Mouse (Mus musculus) liver (tissue): Measurements from ENCODE around the gene Nit2.
"Not testable (repeated sequence)": the region's sequence is repeated elsewhere in the genome, so short reads cannot be mapped to it uniquely, and the experiment has no call there.

Experiments used
- DNase-seq: peaks from one replicate; pipeline ENCODE4 v3.0.0-alpha.2; 2020; ENCODE audit warnings: mixed read lengths

The Nit2 gene

DNA sequence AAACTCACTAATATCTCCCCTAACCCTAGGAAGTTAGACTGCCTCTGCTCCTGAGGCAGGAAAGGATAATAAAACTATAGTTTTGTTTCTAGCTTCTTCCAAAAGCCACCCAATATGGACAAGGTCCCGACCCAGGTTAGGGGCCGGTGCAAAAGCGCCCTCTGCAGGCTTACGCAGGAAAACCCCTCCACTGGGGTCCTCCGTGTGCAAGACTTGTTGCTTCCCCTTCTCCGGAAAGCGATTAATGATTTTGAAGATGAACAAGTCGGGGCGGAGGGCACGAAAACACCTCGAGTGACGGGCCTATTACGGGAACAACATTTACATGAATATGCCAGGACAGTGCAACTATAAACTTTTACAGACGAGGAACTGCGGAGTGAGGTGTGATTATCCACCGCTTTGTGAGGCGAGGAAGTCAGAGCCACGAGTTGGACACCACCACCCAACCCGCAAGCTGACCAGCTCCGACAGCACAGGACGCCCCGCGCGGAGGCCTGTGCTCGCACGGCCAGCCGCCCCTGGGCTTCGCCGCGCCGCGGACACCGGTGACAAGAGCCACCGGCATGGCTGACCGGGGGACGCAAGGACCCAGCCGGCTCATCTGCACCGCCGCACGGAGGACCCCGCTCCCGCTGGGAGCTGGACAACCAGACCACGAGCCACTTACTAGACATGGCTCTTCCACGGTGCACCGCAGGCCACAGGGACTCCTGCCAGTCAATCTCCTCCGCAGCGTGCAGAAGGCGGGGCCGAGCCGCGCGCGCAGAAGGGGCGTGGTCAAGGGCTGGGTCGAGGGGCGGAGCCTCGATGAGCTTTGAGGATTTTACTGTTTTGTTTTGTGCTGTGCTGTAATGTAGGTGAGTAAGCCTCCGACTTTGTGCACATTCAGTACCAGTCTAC, at the start of gene Nit2:
TSS of gene Nit2 (minus strand) at position 731 of the 903 bp plus-strand sequence.
- DNase-seq: peak; percentile 94

DNA sequence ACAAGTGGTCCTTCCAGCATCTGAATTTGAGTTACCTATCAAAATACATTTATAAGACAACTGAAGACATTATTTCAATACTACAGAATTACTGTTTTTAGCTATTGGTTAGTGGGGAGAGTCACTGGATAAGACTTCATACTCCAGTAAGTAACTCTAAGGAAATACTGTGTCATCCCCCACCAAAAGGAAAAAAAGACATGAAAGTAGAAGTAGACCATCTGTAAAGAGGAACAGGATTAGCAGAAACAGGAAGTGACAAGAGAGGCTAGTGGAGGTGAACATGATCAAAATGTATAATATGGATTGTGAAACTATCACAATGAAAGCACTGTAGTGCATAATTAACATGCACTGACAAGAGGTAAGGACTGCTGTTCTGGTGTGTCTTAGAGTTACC, 48.8 kb upstream of the Nit2 start:
- no peak for DNase-seq

DNA sequence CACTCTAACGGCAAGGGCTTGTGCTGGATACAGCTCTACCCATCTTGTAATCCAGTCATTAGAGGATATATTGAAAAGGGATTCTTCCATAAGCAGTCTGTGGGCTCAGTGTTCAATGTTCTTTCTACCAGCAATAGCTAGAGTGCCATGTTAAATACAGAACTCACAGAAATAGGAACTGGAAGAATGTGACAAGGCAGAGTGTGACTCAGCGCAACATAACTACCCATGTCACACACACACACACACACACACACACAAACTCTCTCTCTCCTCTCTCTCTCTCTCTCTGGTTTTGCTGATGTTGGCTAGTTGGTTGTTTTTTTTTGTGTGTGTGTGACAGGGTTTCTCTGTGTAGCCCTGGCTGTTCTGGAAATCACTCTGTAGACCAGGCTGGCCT, 43.9 kb upstream of the Nit2 start:
- DNase-seq: no peak

DNA sequence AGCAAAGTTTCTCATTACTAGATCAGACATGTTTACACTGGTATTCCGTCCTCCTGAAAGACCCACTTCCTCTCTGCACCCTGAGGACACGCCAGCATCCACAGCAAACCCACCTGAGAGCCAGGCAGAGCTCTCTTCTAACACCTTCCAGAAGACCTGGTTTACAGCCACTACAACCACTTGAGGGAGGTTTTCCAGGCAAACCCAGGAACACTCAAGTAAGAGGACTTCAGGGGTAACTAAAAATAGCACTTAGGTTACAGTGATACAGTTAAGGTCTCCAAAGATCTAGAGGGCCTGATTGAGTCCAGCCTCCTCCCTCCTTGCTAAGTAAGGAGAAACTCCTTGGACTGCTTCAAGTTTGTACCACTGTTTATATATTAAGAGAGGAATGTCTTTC, 41.2 kb upstream of the Nit2 start:
- no peak for DNase-seq

DNA sequence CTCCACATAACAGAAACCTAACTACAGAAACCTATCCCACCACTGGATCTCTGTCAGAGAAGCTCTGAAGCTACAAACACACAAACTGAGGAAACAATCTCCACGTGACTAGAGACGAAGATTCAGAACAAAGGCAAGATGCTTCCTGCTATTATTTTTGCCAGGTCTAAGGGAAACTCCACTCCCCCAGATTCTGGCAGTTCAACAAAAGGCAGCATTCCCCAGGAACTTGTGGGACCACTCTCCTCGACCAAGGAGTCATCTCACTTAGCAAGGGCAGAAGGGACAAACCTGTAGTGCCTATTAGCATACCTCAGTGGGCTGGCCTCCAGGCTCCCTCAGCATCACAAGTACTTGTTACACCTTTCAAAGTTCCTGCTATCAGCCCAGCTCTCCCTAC, 30.1 kb upstream of the Nit2 start:
- DNase-seq: no peak

DNA sequence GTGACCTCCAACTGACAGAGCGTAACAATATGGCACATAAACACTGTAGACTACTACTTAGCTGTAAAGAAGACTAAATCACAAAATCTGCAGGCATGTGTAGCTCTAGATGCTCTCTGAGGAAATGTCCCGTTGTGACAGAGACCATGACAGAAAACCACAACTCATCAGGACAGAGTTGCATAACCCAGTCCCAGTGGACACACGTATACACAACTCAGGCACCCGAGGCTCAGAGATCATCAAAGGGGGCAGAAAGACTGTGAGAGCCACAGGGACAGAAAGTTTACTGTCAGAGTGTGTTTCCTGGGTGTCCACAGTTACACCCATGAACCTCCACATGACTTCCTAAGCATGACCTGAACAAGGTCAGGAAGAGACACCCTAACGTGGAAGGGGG, 29.4 kb upstream of the Nit2 start:
- DNase-seq: no peak

DNA sequence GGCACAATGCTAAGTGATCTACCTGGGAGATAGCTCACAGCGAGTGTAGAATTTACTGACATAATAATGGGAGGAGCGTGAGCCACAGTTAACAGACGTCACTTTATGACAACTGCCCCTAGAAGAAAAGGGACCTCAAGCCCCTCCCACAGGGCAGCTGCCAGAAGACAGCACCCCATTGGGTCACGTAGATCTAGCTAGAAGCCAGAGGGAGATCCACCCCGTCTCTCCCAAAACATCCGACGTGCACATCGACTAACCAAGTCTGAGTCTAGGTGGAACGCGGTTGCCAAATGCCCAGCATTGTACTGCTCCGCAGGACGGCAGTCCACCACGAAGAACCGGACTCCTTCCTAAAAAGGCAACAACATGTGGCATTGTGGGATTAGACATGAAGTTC, 24.1 kb upstream of the Nit2 start:
- DNase-seq: no peak

DNA sequence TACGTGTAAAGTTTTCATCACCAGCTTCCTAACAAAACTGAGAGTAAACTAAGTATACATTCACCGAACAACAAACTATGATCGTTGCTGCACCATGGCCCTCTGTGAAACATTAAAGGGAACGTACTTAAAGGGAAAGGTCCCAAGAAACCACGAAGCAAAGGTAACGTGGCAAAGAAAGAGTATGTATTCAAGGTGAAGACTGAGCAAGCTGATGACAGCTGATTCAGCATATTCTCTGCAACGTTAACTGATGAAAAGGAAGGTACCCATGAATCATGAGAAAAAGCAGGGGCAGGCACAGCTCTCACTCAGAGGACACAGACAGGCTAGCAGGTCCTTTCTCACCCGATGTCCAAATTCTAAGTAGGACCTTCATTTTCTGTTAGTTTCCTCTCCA, 23.2 kb upstream of the Nit2 start:
- DNase-seq: no peak

DNA sequence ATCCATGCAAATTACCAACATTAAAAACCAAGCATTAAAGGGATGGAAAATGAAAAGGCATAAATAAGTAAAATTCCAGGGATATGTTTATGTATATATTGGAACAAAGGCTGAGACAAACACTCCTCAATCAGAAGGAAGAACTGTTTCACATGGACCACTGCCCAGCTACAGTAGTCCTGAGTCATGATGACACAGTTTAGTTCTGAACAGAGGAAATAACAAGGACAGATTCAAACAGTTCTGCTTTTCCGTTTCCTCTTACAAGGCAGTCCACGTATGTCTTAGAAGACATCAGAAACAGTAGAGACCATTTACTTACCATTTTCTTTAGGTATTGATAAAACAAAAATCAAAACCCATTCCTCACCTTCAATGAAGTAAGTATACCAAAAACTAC, 22.4 kb upstream of the Nit2 start:
- DNase-seq: no peak

DNA sequence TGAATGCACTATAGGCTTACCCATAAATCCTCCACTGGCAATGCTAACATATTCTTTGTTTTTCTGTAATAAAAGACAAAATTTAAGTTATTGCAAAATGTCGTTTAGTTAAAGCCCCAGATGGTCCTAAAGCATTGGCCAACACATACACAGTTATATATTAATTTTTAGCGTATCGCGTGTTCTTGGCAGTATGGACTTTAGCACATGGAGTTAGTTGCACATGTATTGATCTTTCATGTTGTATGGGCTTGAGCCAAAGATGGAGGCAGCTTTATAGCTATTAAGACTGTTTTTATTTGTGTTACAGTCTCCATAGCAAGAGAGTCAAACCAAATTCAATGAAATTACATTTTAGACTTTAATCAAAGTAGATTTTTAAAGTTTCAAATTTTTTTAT, 19.5 kb upstream of the Nit2 start:
- DNase-seq: no peak

DNA sequence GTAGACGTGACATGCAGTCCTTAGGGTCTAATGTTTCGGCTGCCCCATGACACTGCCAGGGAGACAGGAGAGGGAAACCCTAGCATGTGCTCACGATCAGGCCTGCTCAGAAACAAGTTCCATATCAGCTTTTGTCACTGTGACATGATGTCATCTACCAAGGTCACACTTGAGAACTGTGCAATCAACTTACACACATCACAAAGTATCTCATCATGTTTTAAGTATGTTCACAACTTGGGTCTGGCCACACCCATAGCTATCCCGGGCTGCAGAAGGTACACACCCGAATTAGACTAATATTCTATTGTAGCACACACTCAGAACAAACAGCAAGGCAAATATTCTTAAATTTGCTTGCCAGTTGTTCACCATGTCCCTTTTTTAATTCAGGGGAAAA, 14.9 kb upstream of the Nit2 start:
- no peak for DNase-seq

DNA sequence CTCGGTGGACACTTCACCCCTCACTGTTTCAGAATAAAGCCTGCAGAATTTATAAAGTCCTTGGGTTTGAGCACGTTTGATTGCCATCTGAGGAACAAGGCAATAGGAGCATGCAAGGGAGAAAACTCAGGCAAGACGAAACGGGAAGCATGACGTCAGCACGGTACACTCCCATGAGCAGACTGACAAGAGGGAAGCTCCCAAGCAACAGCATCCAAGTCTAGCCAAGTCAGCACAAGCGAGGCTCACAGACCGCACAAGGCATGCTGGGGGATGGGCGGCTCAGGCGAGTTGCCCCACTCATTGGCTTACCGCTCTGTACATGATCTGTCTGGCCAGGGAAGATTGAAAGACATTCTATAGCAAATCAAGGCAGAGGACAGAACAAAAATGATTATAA, 14.0 kb upstream of the Nit2 start:
- DNase-seq: peak; percentile 21

DNA sequence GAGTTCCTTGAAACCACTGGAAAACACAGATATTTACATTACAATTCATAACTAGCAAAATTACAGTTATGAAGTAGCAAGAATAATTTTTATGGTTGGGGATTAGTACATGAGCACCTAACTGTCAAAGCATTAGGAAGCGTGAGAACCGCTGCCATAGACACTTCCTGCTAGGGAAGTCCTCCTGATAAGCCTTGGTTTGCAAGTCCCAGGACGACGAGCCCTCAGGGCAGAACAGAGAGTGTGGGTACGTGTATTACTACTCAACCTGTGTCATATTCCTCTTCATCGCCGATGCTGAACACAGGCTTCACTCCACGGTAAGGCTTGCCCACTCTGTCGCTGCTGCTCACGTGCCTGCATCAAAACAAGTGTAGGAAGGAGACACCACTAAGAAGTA, 10.5 kb upstream of the Nit2 start:
- DNase-seq: no peak

DNA sequence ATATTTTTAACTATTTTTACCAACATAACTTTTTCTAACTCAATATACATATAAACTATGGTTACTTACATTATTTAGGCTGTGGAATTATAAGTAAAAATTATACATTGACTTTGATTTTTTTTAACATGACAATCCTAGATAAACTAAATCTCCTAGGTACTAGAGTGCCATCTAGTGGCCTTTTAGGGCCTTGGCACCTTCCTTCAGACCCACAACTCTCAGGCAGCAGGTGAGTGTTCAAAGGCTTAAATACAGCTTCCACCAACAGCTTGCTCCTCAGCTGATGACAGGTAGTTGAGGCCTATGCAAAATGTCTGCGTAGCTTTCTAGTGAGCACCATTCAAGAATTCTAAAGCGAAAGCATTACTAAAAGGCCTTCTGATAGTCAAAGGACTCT, 10.1 kb upstream of the Nit2 start:
- peak; percentile 16 for DNase-seq

DNA sequence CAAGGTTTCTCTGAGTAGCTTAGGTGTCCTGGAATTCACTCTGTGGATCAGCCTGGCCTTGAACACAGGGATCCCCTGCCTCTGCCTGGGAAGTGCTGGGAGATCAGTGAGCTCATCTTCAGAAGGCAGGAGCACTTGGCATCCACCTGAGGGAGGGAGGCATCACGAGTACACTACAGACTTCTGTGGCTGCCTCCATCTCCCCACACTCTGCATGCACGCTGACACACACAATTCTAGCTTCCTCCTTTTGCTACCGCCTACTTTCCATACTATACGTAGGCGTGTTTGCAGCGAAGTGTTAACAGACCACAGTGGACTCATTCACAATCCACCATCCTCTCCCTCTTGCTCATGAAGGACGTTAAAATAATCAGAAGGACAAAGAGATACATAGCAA, 9.1 kb upstream of the Nit2 start:
- DNase-seq: no peak

DNA sequence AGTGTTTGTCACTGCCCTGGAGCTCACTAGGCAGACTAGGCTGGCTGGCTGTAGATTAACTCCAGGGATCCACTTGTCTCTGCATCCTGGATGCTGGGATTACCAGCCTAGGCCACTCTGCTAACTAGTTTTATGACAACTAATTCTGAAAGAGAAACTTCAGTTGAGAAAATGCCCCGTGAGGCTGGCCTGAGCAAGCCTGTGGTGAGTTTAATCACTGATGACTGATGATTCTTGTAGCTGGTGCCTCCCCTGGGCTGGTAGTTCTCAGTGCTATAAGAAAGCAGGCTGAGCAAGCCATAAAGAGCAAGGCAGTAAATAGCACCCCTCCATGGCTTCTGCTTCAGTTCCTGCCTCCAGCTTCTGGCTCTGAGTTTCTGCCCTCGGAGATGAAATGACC, 8.6 kb upstream of the Nit2 start:
- no peak for DNase-seq

DNA sequence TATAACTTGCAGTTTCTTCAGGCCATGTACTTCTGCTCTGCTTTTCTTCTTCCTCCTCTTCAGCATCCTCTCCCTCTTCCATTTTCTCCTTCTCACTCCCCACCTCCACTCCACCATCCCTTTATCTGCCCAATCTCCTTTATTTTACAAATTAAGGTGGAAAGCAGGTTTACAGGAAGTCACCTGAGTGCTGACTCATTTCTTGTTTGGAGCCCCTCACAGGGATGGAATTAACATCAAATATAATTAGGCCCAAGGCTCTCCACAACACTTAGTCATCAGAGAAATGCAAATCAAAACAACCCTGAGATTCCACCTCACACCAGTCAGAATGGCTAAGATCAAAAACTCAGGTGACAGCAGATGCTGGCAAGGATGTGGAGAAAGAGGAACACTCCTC, 7.3 kb upstream of the Nit2 start:
- DNase-seq: not testable (repeated sequence)

DNA sequence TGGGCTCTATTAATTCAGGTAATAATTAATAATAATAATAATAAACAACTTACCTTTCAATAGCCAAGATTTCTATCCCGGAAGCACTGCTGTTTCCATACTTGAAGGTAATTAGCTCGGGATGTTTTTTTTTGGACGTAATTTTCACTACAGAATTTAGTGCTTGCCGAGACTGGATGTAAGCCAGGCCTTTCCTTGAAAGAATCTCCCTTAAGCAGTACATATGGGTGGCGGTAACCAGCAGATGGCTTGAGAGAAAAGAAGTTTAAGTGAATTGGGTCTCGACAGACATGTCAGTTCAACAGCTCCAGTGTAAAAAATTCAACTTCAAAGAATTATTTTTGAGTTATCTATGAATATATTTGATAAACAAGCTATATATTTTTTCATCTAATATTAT, 4.4 kb upstream of the Nit2 start:
- no peak for DNase-seq

DNA sequence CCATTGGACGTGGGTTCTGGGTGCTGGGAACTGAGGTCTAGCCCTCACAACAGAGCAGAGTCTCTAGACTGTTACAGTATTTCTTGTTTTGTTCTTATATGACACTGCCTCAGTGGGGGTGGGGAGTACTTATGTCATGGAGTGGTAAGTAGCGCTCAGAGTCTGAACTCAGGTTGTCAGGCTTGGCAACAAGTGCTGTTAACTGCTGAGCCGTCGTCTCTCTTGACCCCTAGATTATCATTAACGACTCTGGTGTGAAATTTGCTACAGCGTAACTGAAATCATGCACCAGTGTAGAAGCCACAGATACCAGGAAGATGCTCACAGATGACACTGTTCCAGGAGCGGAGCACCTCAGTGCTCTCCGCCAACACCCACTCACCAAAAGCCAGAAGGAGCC, 4.0 kb upstream of the Nit2 start:
- no peak for DNase-seq

DNA sequence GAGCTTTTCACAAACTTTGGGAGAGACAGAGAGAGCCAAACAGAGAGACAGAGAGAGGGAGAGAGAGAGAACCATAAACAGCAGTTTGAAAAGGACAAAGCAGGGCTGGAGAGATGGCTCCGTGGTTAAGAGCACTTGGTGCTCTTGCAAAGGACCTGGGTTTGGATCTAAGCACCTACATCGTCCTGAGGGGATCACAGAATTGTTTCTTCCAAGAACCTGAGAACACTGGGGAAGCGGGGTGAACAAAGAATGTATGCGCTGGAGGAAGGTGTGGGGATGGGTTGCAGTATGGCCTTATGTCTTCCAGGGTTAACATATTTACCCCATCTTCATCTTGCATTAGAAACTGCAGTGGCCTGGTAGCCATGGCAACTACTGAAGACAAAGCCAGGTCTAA, 1.1 kb upstream of the Nit2 start:
- no peak for DNase-seq

DNA sequence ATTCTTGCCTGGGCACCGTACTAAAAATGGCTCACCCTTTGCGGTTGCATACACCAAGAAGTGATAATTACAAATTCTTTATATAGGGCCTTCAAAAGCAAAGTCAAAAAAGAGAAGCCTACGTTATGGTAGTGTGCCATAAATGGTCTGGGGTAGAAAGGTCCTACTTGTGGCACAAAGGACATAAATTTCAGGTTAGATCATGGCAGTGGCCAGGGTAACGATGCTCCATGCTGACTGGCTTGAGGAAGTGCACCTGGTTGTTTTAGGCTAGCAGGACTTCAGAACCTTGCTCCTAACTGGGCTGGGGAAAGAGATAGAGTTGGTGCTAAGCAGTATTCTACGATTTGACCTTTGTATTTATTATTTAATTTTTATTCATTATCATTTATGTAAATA, 372 bp upstream of the Nit2 start:
- DNase-seq: no peak

DNA sequence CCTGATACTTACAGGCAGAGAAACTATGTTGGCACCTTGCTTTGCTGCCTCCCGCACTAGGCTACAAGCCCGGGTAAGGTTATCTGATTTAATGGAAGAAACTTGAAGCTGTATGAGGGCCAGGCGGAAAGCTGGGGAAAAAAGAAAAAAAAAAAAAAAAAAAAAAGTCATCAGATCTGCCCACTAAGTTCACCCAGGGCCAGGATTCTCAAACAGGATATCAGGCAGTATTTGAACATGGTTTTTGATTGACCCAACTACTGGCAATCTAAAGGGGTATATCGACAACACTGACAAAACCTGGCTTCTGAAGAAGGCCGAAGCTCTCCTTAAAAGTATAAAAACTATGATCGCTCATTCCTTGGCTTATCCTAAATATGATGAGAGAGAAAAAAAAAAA, 1.1 kb downstream of the Nit2 start:
- no peak for DNase-seq

DNA sequence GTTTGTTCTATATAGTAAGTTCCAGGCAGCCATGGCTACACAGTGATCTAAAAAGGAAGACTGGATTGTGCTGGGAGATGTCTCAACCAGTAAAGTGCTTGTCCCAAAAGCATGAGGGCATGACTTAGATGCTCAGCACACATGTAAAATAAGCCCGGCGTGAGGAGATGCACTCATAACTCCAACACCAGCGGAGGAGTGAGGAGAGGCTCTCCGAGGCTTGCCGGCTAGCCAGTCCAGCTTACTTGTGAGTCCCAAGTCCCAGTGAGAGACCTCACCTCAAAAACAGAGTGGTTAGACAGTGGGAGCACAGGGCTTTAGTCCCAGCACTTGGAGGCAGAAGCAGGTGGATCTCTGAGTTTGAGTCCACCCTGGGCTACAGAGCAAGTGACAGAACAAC, 2.0 kb downstream of the Nit2 start:
- DNase-seq: no peak

DNA sequence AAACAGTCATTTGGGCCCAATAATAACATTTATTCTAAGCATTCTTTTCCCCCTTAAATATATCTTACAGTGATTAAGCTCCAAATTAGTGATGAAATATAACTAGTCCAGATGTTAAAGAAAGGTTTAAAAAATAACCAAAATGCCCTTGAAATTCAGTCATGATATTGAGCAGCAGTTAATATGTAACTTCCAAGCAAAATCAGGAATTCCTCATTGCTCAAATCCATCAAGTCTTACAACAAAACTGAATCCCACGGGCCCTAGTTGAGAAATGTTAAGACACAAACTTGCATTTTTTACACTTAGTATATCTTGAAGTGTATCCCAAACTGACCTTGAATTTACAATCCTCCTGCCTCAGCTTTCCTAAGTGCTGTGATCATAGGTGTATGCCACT, 3.4 kb downstream of the Nit2 start:
- no peak for DNase-seq

DNA sequence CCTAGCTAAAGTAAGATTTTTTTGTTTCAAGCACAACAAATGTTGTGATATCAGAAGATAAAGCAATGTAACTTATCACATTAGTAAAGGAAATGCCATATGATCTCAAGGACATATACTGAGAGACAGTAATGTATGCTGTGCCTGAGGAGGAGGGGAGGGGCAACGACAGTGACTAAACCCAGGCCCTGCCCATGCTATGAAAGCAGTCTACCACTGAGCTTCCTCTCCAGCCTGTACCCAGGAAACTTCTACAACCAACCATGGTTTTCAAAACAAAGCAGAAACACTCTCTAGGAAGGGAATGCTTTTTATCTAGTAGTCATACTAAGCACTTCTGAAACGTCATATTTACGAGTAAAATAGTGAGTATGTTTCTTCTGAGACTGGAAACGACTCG, 4.3 kb downstream of the Nit2 start:
- no peak for DNase-seq
